Mouse (Mus musculus) spleen, adult 2 months (tissue): Measurements from ENCODE around the gene Cc2d2b. TPM values are rescaled to one million over a fixed set of nuclear protein-coding genes. Genes with fewer than 3 reads are reported as not detected.
A peak's percentile ranks its signal among the peaks of the same experiment; 100 is the strongest.

Experiments
- DNase-seq, 2 experiments: peaks; one replicate each; pipeline versions ENCODE4 v3.0.0 to v3.0.0-alpha.2; 2012 to 2021; ENCODE audit warnings: low spot score in 2 of 2, low read depth in 1 of 2
- H3K27ac ChIP-seq: fragments of 200-500 bp; 2 replicates; pipeline ENCODE4 v1.5.1; 2012; ENCODE audit warnings: low read length, inconsistent platforms; ENCODE audit not compliant: insufficient read depth
- H3K27me3 ChIP-seq: fragments of 200-500 bp; 2 replicates; pipeline ENCODE4 v1.6.1; 2012; ENCODE audit warnings: mild to moderate bottlenecking, moderate library complexity, low read length, inconsistent platforms; ENCODE audit not compliant: control insufficient read depth, insufficient read depth
- H3K36me3 ChIP-seq: fragments of 200-500 bp; 2 replicates; pipeline ENCODE4 v1.6.1; 2012; ENCODE audit warnings: mild to moderate bottlenecking, low read length, inconsistent platforms; ENCODE audit not compliant: control insufficient read depth, insufficient read depth
- H3K4me1 ChIP-seq: fragments of 200-500 bp; 2 replicates; pipeline ENCODE4 v1.6.1; 2011; ENCODE audit warnings: inconsistent platforms; ENCODE audit not compliant: control insufficient read depth, insufficient read depth, insufficient read length
- H3K4me3 ChIP-seq: fragments of 200-500 bp; 2 replicates; pipeline ENCODE4 v1.5.1; 2011; ENCODE audit warnings: mild to moderate bottlenecking, inconsistent platforms; ENCODE audit not compliant: insufficient read depth, insufficient read length; ENCODE audit errors: extremely low read depth
- CTCF ChIP-seq: fragments of 200-500 bp; IDR thresholded peaks from 2 replicates; pipeline ENCODE4 v1.5.1; 2011; ENCODE audit warnings: mild to moderate bottlenecking, inconsistent platforms; ENCODE audit not compliant: insufficient read depth, insufficient read length, insufficient replicate concordance; ENCODE audit errors: extremely low read depth
- POLR2A ChIP-seq: fragments of 200-500 bp; IDR thresholded peaks from 2 replicates; pipeline ENCODE4 v1.6.1; 2011; ENCODE audit warnings: low read depth, low read length, inconsistent platforms
- WGBS: fragments of 180-500 bp; shearing (Covaris S2); methylation state at CpG from one replicate; pipeline ENCODE4 v1.1.7; 2018; 5-methylcytosine and 5-hydroxymethylcytosine counted together
- polyA plus RNA-seq: library from polyadenylated mRNA; depleted of rRNA; stranded (reverse); fragments of >200 nt; gene quantifications from 2 replicates; pipeline ENCODE4 v1.2.3, GENCODE M21; 2012; rRNA removed

The Cc2d2b gene
- polyA plus RNA-seq, 1 experiment = 0.04 TPM

- H3K36me3 ChIP-seq = no peaks in the 10 kb centered on the region
- WGBS = 33% methylated on average over 51 of the region's 51 CpGs
- TF ChIP-seq POLR2A (peak; percentile 17; the same call in 1 of the 2 replicates), CTCF (0 out of 2 replicates have a peak, but pooled peaks have one; percentile 15)
- H3K27ac ChIP-seq = 0 out of 2 replicates have a peak overlapping the region, but pooled peaks have one; percentile 34
- no peaks in the 10 kb centered on the region; the same call in 1 of the 2 replicates for H3K4me1 ChIP-seq
- no peaks in the 10 kb centered on the region for H3K27me3 ChIP-seq
- peak overlapping the region; percentile 44; the same call in 1 of the 2 replicates for H3K4me3 ChIP-seq
- peak; percentile 76 to 82 for DNase-seq
These were observed 124.6 kb downstream of the Cc2d2b start for GRCm38 (mm10) chr19:40872955-40873665.

Other genes with a start within 250 kb of the Cc2d2b start
- 6.2 and 6.4 TPM in 2 replicates for gene Sorbs1, start 235.0 kb upstream of the Cc2d2b start, polyA plus RNA-seq
- gene Aldh18a1, start 160.3 kb upstream of the Cc2d2b start, polyA plus RNA-seq = 18.0 and 27.1 TPM in 2 replicates
- 4.4 and 4.5 TPM in 2 replicates for gene Tctn3, start 136.5 kb upstream of the Cc2d2b start, polyA plus RNA-seq
- 9.1 and 10.5 TPM in 2 replicates for gene Entpd1, start 136.4 kb upstream of the Cc2d2b start, polyA plus RNA-seq
- gene Ccnj, start 82.5 kb downstream of the Cc2d2b start, polyA plus RNA-seq = 8.4 and 10.5 TPM in 2 replicates
- gene Zfp518a, start 146.0 kb downstream of the Cc2d2b start, polyA plus RNA-seq = 0.58 and 0.69 TPM in 2 replicates
- 54.3 and 61.0 TPM in 2 replicates for gene Blnk, start 245.8 kb downstream of the Cc2d2b start, polyA plus RNA-seq